Mouse (Mus musculus) G1E (cell line): ENCODE measurements around the gene Rora.

Source experiments
- CTCF ChIP-seq: IDR thresholded peaks from 2 replicates; pipeline ENCODE4 v1.5.1; 2012; ENCODE audit warnings: low read depth, low read length, inconsistent platforms, mixed read lengths
- GATA1 ChIP-seq: IDR thresholded peaks from 2 replicates; pipeline ENCODE4 v1.6.1; 2012; ENCODE audit warnings: borderline replicate concordance, low read length, inconsistent platforms, mixed read lengths
- POLR2AphosphoS5 ChIP-seq: IDR thresholded peaks from 2 replicates; pipeline ENCODE4 v1.6.1; 2012; ENCODE audit warnings: low read depth, low read length, inconsistent platforms; ENCODE audit not compliant: insufficient replicate concordance
- TAL1 ChIP-seq: conservative IDR thresholded peaks from 2 replicates; pipeline ENCODE4 v1.6.1; 2012; ENCODE audit warnings: low read depth, low read length, inconsistent platforms, mixed read lengths

- TF ChIP-seq CTCF: no peak
- no peak for TF ChIP-seq GATA1
- no peak for TF ChIP-seq TAL1
- no peak for TF ChIP-seq POLR2AphosphoS5
Observed at GRCm38 (mm10) chr9:68899525-68900222, 246.1 kb downstream of the Rora start.
